Mouse (Mus musculus) small intestine, adult 2 months (tissue): Measurements from ENCODE around the gene Atp2b1. TPM values are rescaled to one million over a fixed set of nuclear protein-coding genes. Genes with fewer than 3 reads are reported as not detected.

Experiments used
- H3K27ac ChIP-seq: fragments of 200-500 bp; 2 replicates; pipeline ENCODE4 v1.5.1; 2012; ENCODE audit warnings: low read depth, low read length, control low read depth, inconsistent platforms; ENCODE audit not compliant: insufficient read depth
- H3K27me3 ChIP-seq: fragments of 200-500 bp; 2 replicates; pipeline ENCODE4 v1.6.1; 2012; ENCODE audit warnings: mild to moderate bottlenecking, moderate library complexity, low read length, inconsistent platforms; ENCODE audit not compliant: control insufficient read depth, insufficient read depth
- H3K36me3 ChIP-seq: fragments of 200-500 bp; 2 replicates; pipeline ENCODE4 v1.6.1; 2012; ENCODE audit warnings: mild to moderate bottlenecking, low read length, control low read depth, inconsistent platforms; ENCODE audit not compliant: control insufficient read depth, insufficient read depth
- H3K4me1 ChIP-seq: fragments of 200-500 bp; 2 replicates; pipeline ENCODE4 v1.6.1; 2012; ENCODE audit warnings: low read length, inconsistent platforms, mixed read lengths; ENCODE audit not compliant: control insufficient read depth, insufficient read depth, insufficient read length
- H3K4me3 ChIP-seq: fragments of 200-500 bp; 2 replicates; pipeline ENCODE4 v1.5.1; 2012; ENCODE audit warnings: low read depth, mild to moderate bottlenecking, control low read depth, inconsistent platforms, low read length, moderate library complexity
- CTCF ChIP-seq: fragments of 200-500 bp; IDR thresholded peaks from 2 replicates; pipeline ENCODE4 v1.5.1; 2012; ENCODE audit warnings: low read depth, mild to moderate bottlenecking, control low read depth, inconsistent platforms, low read length, moderate library complexity, mixed read lengths; ENCODE audit not compliant: insufficient replicate concordance, insufficient read length; ENCODE audit errors: extremely low read depth
- POLR2A ChIP-seq: fragments of 200-500 bp; IDR thresholded peaks from 2 replicates; pipeline ENCODE4 v1.6.1; 2012; ENCODE audit warnings: low read depth, mild to moderate bottlenecking, control low read depth, inconsistent platforms, low read length, moderate library complexity
- WGBS: fragments of 180-500 bp; shearing (Covaris S2); methylation state at CpG from one replicate; pipeline ENCODE4 v1.1.7; 2018; 5-methylcytosine and 5-hydroxymethylcytosine counted together
- polyA plus RNA-seq: library from polyadenylated mRNA; depleted of rRNA; stranded (reverse); fragments of >200 nt; gene quantifications from 2 replicates; pipeline ENCODE4 v1.2.3, GENCODE M21; 2012

Atp2b1 gene
- polyA plus RNA-seq, 1 experiment: 4.1 TPM

DNA sequence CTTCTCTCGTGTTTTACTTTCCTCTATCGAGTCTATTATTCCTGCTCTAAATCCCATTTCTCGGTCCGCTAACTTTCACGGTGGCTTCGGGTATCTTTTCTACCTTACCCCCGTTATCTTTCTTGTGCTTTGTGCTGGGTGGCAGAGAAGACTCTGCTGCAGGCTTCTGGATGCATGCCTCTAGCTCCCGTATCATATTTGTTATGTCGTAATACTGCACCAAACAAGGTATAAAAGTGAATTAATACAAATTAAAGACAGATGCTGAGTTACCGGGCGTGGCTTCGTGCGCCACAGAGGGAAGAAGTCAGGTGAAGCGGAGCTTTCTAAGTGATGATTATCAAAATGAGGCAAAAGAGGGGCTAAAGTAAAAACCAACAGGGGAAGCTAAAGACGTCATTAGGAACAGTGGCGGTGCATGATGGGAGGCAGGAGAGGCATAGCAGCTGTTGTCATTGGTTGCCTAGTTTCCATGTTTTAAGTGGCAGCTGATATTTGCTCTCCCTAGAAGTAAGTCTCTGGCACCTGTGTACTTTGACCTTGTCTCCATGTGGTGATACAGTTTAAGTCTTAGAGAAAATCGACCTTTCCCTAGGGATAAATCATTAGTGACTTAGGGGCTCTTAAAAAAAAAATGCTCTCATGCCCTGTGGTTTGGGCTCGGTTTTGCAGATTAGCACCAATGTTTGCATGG, 58.9 kb downstream of the Atp2b1 start:
- H3K4me3 ChIP-seq: no peak overlapping the region
- H3K27me3 ChIP-seq: no peaks in the 10 kb centered on the region
- peaks cover 14% of the 10 kb centered on the region; the same call in 1 of the 2 replicates for H3K4me1 ChIP-seq
- no peak overlapping the region for H3K27ac ChIP-seq
- TF ChIP-seq CTCF: no peak; the same call in 1 of the 2 replicates
- TF ChIP-seq POLR2A: no peak
- WGBS: 58% methylated on average over 18 of the region's 18 CpGs
- peaks cover 11% of the 10 kb centered on the region for H3K36me3 ChIP-seq

GRCm38 (mm10) chr10:98974645-98975044, 60.4 kb downstream of the Atp2b1 start:
- Histone ChIP-seq H3K4me3 (no peak overlapping the region), H3K36me3 (peaks cover 6% of the 10 kb centered on the region), H3K4me1 (peaks cover 14% of the 10 kb centered on the region; the same call in 1 of the 2 replicates), H3K27ac (no peak overlapping the region), H3K27me3 (no peaks in the 10 kb centered on the region)
- TF ChIP-seq CTCF (no peak), POLR2A (no peak)
- 48% methylated on average over 3 of the region's 3 CpGs for WGBS

- WGBS: 70% methylated on average over 6 of the region's 6 CpGs
- H3K4me3 ChIP-seq: no peak overlapping the region
- peaks cover 8% of the 10 kb centered on the region for H3K36me3 ChIP-seq
- peaks cover 12% of the 10 kb centered on the region; the same call in 1 of the 2 replicates for H3K4me1 ChIP-seq
- no peak for TF ChIP-seq POLR2A
- no peak for TF ChIP-seq CTCF
- H3K27me3 ChIP-seq: no peaks in the 10 kb centered on the region
- H3K27ac ChIP-seq: no peak overlapping the region
Measured at GRCm38 (mm10) chr10:98975611-98976010, 61.4 kb downstream of the Atp2b1 start.

DNA sequence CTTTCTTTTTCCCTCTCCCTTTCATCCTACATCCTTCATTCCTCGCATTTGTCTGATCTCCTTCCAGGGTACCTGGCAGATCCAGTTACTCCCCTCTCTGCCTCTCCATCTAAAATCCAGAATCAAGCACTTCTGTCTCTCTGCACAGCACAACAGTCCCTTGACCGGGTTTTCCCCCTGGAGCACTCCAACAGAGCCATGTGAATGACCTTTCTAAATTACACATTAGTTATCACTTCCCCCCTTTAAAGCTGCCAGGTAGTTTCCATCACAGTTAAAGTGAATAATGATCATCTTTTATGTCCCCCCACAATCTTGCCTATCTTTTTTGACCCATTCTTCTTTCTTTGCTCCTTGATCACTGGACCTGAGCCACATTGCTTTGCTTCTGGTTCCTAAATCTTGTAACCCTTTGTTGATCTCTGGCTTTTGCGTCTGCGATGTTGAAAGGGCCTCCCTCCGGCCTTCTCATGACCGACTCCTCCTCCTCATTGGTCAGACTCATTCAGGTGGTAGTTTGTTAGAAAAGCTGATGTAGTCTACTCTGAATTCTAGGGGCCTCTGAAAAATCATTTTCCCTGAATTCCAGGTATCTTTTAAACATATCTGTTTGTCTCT, 62.8 kb downstream of the Atp2b1 start:
- Histone ChIP-seq H3K27ac (no peak overlapping the region), H3K4me3 (no peak overlapping the region), H3K27me3 (no peaks in the 10 kb centered on the region), H3K36me3 (peaks cover 9% of the 10 kb centered on the region), H3K4me1 (peaks cover 12% of the 10 kb centered on the region; the same call in 1 of the 2 replicates)
- WGBS: 80% methylated on average over 6 of the region's 6 CpGs
- TF ChIP-seq CTCF: no peak
- no peak for TF ChIP-seq POLR2A

DNA sequence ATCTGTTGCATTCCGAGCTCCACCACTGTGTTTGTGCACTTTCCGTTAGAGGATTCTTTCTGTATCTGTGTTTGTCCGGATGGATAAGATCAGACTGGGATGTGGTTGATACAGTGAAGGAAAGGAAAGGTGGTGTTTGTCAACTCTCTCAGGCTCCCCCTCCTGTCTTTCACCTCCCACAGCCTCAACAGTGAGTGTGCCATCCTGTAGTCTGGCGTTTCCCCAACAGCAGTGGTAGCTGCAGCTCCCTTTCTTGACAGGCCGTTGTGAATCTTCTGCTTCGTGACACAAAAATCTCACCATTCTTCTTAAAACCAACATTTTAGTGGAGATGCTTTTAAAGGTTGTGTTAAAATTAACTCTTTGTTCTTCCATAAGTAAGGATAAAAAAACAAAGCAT, 64.6 kb downstream of the Atp2b1 start:
- no peak overlapping the region for H3K27ac ChIP-seq
- peaks cover 6% of the 10 kb centered on the region; the same call in 1 of the 2 replicates for H3K4me1 ChIP-seq
- TF ChIP-seq CTCF (no peak), POLR2A (no peak)
- WGBS: 86% methylated on average over 6 of the region's 6 CpGs
- H3K4me3 ChIP-seq: no peak overlapping the region
- no peaks in the 10 kb centered on the region for H3K27me3 ChIP-seq
- peaks cover 9% of the 10 kb centered on the region for H3K36me3 ChIP-seq

DNA sequence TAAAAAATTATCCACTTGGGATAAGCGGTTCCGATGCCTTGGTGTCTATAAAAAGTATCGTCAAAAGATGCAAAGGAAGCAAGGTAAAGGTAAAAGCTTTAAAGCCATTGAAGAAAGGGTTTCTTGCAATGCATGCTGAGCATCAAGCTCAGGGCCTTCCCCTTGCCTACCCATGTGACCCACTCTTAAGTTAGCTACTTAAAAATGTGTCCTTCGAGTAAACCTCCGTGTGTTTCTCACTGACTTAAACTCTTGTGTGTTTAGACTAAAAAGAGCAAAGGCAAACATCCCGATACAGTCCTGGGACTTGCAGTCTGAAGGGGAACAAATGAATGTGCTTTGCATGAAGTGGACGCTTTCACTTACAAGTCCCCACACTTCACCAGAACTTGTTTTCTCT, 65.1 kb downstream of the Atp2b1 start:
- no peaks in the 10 kb centered on the region for H3K27me3 ChIP-seq
- peaks cover 6% of the 10 kb centered on the region; the same call in 1 of the 2 replicates for H3K4me1 ChIP-seq
- no peak overlapping the region for H3K4me3 ChIP-seq
- 75% methylated on average over 7 of the region's 7 CpGs for WGBS
- no peak for TF ChIP-seq POLR2A
- no peak for TF ChIP-seq CTCF
- no peak overlapping the region for H3K27ac ChIP-seq
- H3K36me3 ChIP-seq: peaks cover 9% of the 10 kb centered on the region

GRCm38 (mm10) chr10:98979951-98980350, 65.7 kb downstream of the Atp2b1 start:
- Histone ChIP-seq H3K4me3 (no peak overlapping the region), H3K36me3 (peaks cover 9% of the 10 kb centered on the region), H3K27me3 (no peaks in the 10 kb centered on the region), H3K4me1 (peaks cover 4% of the 10 kb centered on the region; the same call in 1 of the 2 replicates), H3K27ac (no peak overlapping the region)
- TF ChIP-seq CTCF: no peak
- no peak for TF ChIP-seq POLR2A
- WGBS: 84% methylated on average over 8 of the region's 8 CpGs
